Mouse (Mus musculus) bone marrow macrophage, adult 2 months (primary cell): ENCODE measurements around the gene Krt77.

Experiments used
- CTCF ChIP-seq: IDR thresholded peaks from 2 replicates; pipeline ENCODE4 v1.5.1; 2012; ENCODE audit warnings: low read depth, mild to moderate bottlenecking, low read length, moderate library complexity
- POLR2A ChIP-seq: IDR thresholded peaks from 2 replicates; pipeline ENCODE4 v1.6.1; 2012; ENCODE audit warnings: mild to moderate bottlenecking, low read depth, low read length, borderline replicate concordance

DNA sequence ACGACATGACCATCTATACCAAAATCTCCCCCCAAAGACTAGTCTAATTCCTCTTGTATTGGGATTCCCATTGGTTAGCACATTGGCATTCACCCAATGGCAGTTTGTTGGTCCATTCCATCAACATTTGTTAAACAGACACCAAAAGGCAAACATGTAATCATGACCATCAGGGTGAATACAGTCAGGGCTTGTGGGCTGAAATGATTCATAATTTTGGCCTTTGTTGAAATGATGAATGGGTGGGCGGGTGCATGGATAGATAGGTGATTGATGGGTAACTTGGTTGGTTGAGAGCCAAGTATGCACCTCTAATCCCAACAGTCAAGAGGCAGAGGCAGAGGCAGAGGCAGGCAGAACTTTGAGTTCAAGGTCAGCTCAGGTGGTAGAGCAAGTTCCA lies 46.6 kb upstream of the Krt77 start:
- TF ChIP-seq POLR2A (no peak), CTCF (no peak)
